Mouse (Mus musculus) kidney, postnatal 0 days (tissue): ENCODE results near the gene Gtf2e1. TPM values are rescaled to one million over a fixed set of nuclear protein-coding genes. Genes with fewer than 3 reads are reported as not detected.

ENCODE experiments used
- ATAC-seq: fragments of 200-750 bp; cut with Nextera tagmentation; replicated peaks from 2 replicates; pipeline ENCODE4 v1.8.0; 2017; ENCODE audit warnings: low read depth, moderate number of reproducible peaks, moderate TSS enrichment, moderate library complexity; ENCODE audit not compliant: low FRiP score
- DNase-seq: peaks from one replicate; pipeline ENCODE4 v3.0.0-alpha.2; 2016; ENCODE audit warnings: low spot score
- H3K27ac ChIP-seq: fragments of 300-500 bp; sonication (generic); 2 replicates; pipeline ENCODE4 v1.5.1; 2014; ENCODE audit warnings: mild to moderate bottlenecking
- H3K27me3 ChIP-seq: fragments of 300-500 bp; sonication (generic); 2 replicates; pipeline ENCODE4 v1.6.1; 2014; ENCODE audit warnings: low read length, mixed read lengths; ENCODE audit not compliant: insufficient read depth
- H3K36me3 ChIP-seq: fragments of 300-500 bp; sonication (generic); 2 replicates; pipeline ENCODE4 v1.6.1; 2014; ENCODE audit warnings: low read length, mixed read lengths; ENCODE audit not compliant: insufficient read depth
- H3K4me1 ChIP-seq: fragments of 300-500 bp; sonication (generic); replicated peaks from 2 replicates; pipeline ENCODE4 v1.6.1; 2014; ENCODE audit warnings: antibody characterized with exemption, low read length, mixed read lengths; ENCODE audit not compliant: insufficient read depth
- H3K4me2 ChIP-seq: fragments of 300-500 bp; sonication (generic); 2 replicates; pipeline ENCODE4 v1.6.1; 2014; ENCODE audit warnings: mild to moderate bottlenecking, low read length, moderate library complexity, mixed read lengths
- H3K4me3 ChIP-seq: fragments of 300-500 bp; sonication (generic); replicated peaks from 2 replicates; pipeline ENCODE4 v1.5.1; 2014; ENCODE audit warnings: low read depth, low read length
- H3K9ac ChIP-seq: fragments of 300-500 bp; sonication (generic); 2 replicates; pipeline ENCODE4 v1.6.1; 2014; ENCODE audit warnings: low read depth, low read length
- H3K9me3 ChIP-seq: fragments of 300-500 bp; sonication (generic); replicated peaks from 2 replicates; pipeline ENCODE4 v1.6.1; 2016; ENCODE audit warnings: low read length, inconsistent platforms, mixed read lengths
- CTCF ChIP-seq: IDR thresholded peaks from 2 replicates; pipeline ENCODE4 v1.5.1; 2016; ENCODE audit warnings: antibody characterized with exemption, low read depth, mild to moderate bottlenecking, moderate library complexity
- WGBS: fragments of 180-500 bp; shearing (Covaris S2); extraction: QIAGEN DNeasy Blood & Tissue Kit; methylation state at CpG from one replicate; pipeline ENCODE4 v1.1.7; 2014; 5-methylcytosine and 5-hydroxymethylcytosine counted together
- polyA plus RNA-seq: library from polyadenylated mRNA; unstranded; fragments of >200 nt; fragmentation: Nextera tagmentation; extraction: Ambion mirVana; gene quantifications from 2 replicates; pipeline ENCODE4 v1.2.1, GENCODE M21; 2015

Gtf2e1 gene
- polyA plus RNA-seq, 1 experiment from 2014 or later = 17.9 TPM

DNA sequence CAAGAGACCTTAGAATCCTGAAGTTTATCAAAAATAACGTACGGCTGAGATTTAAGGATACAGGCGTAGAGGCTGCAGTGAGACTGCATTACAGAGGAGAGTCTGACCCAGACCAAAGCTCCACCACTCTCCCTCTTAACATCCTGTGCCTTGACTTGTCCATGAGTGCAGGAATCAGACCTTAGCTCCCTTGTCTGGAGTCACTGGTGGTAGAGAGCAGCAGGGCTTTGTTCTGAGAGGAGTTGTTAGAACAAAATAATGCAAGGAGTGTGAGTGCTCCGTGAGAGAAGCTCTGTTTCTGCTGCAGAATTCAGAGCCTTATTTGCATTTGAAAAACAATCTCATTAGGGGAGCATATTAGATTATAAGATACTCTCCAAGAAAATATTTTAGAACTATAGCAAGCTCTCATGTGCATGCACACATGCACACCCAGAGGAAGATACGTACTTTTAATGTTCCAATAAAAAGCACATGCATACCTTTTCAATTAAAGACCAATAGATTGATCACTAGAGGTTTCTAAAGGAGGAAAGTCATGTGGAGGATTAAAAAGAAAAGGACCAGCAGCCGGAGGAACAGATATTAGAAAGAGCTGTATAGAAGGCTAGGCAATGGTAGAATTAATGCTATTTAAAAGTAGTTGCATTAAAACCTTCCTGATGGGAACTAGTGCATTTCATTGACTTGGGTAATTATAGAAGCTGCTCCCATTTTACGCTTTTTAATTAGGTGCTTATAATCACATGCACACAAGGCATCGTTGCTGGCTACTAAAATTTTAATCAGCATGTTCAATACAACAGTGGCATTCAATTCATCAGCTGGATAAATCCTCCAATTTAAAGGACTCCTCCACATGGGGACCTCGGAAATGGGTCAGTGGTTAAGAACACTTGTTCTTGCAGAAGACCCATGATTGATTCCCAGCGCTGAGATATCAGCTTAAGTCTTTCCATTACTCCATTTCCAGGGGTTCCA lies 61.0 kb downstream of the Gtf2e1 start:
- DNase-seq (no peak), ATAC-seq (no peak)
- no peak for TF ChIP-seq CTCF

DNA sequence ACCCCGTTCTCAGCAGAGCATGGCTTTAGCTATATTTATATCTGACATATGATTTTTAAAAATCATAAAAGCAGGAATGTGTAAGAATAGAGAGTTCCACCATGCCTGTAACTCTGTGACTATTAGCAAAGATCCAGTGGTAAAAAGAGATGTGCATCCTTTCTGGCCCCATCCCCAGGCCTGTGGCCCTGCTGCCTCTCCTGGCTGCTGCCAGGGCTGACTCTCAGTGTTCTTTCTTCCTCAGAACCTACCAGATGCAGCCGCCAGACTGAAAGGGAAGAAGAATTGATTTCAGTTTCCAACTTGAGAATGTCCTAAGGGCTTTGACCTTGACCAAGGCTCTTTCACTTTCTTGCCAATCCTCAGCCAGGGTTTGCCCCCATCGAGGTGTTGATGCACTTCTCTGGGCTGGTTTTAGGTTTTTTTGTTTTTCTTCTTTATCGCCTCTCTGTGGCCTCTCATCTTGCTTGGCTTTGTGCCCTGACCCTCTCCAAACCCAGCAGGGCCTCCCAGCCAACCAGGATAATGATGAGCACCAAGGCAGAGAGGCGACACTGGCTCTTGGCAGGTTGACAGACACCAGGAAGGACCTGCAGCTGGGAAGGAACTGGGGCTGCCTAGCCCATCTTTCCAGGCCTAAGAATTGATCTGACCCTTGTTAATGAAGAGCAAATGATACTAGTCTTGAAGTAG lies 66.8 kb downstream of the Gtf2e1 start:
- no peak for TF ChIP-seq CTCF
- WGBS = 57% methylated on average over 5 of the region's 5 CpGs
- H3K4me2 ChIP-seq = no peak overlapping the region
- no peak overlapping the region for H3K4me3 ChIP-seq
- H3K36me3 ChIP-seq = no peaks in the 10 kb centered on the region
- H3K27ac ChIP-seq = no peak overlapping the region
- no peaks in the 10 kb centered on the region for H3K27me3 ChIP-seq
- no peak for DNase-seq
- H3K9me3 ChIP-seq = no peaks in the 10 kb centered on the region
- H3K4me1 ChIP-seq = no peaks in the 10 kb centered on the region
- ATAC-seq = no peak
- H3K9ac ChIP-seq = no peak overlapping the region

More for the DNA sequence above, 61.0 kb downstream of the Gtf2e1 start:
- Histone ChIP-seq H3K4me2 (no peak overlapping the region), H3K27me3 (no peaks in the 10 kb centered on the region), H3K27ac (no peak overlapping the region), H3K36me3 (no peaks in the 10 kb centered on the region), H3K9ac (no peak overlapping the region), H3K4me1 (no peaks in the 10 kb centered on the region), H3K9me3 (no peaks in the 10 kb centered on the region), H3K4me3 (no peak overlapping the region)
- 83% methylated on average over 10 of the region's 10 CpGs for WGBS

DNA sequence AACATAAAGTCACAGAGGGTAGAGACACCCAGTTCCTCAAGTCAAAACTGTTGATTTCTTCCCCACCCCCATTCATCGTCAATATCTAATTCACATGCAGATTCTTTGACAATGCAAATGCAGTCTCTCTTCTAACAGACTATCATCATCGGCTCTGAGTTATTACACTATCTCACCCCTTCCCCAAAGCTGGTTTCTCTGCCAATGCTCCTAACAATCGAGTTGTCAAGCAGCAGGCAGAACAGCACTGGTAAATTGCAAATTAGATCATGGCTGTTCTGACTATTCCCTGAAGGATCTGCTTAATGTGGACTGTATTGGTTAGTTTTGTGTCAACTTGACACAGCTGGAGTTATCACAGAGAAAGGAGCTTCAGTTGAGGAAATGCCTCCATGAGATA lies 70.0 kb downstream of the Gtf2e1 start:
- Histone ChIP-seq H3K27me3 (no peaks in the 10 kb centered on the region), H3K27ac (no peak overlapping the region), H3K4me1 (no peaks in the 10 kb centered on the region), H3K4me3 (no peak overlapping the region), H3K4me2 (no peak overlapping the region), H3K36me3 (no peaks in the 10 kb centered on the region), H3K9me3 (no peaks in the 10 kb centered on the region), H3K9ac (no peak overlapping the region)
- ATAC-seq (no peak), DNase-seq (no peak)
- 84% methylated on average over 3 of the region's 3 CpGs for WGBS
- TF ChIP-seq CTCF = no peak

DNA sequence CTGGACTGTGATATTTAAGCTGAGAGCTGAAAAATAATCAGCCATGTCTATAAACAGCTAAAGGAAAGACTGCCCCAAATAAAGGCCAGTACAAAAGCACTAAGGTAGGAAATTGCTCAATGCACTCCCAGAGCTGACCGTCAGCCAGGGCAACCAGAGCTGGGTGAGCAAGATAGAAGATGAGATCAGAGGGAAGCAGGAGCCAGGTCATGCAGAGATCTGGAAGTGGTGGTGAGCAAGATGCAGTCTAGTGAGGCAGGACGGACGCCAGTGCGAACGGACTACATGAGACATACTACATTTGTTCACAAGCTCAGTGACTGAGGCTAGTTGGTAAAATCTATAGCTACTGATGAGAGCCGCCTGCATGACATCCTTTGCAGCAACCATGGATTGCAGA lies 75.6 kb downstream of the Gtf2e1 start:
- no peaks in the 10 kb centered on the region for H3K27me3 ChIP-seq
- H3K4me2 ChIP-seq = no peak overlapping the region
- no peak overlapping the region for H3K9ac ChIP-seq
- no peak for DNase-seq
- H3K9me3 ChIP-seq = no peaks in the 10 kb centered on the region
- no peaks in the 10 kb centered on the region for H3K4me1 ChIP-seq
- no peak overlapping the region for H3K27ac ChIP-seq
- no peak for TF ChIP-seq CTCF
- 89% methylated on average over 6 of the region's 6 CpGs for WGBS
- no peak overlapping the region for H3K4me3 ChIP-seq
- H3K36me3 ChIP-seq = no peaks in the 10 kb centered on the region
- ATAC-seq = no peak

DNA sequence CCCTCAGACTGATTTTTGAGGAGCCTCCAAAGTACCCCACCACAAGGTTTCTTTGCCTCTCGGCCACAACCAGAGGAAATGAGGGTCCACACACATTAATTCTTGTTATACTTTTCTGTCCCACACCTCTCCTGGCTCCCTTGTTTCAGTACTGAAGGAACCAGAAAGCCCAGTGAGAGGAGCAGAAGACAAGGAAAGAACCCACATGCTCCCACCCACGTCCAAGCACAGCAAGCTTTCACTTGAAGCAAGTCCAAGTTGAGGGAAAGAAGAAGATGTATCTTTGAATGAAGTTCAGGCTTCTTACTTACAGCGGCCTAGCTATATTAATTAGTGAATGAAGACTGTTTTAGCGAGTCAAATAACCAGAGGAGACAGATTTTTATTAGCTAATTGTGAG lies 76.7 kb downstream of the Gtf2e1 start:
- 74% methylated on average over 4 of the region's 4 CpGs for WGBS
- TF ChIP-seq CTCF = no peak
- no peak for DNase-seq
- Histone ChIP-seq H3K9me3 (no peaks in the 10 kb centered on the region), H3K27me3 (no peaks in the 10 kb centered on the region), H3K9ac (no peak overlapping the region), H3K36me3 (no peaks in the 10 kb centered on the region), H3K4me2 (no peak overlapping the region), H3K27ac (no peak overlapping the region), H3K4me1 (no peaks in the 10 kb centered on the region), H3K4me3 (no peak overlapping the region)
- no peak for ATAC-seq

DNA sequence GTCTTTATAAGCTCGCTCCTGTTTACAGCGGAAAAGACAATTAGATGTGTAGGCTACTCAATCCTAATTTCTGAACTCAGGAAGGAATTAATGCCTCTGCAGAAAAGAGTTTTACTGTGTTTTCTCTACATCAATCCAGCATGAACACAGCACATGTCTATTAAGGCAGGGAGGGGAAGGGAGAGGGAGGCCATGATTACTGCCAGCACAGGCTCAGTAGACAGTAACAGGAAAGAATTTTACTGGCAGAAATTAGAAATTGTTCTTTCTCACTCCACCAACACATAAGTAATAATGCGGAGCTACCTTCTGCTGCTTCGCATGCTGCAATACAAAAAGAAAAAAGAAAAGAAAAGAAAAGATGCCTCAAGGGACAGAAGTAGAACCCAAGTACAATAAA lies 78.0 kb downstream of the Gtf2e1 start:
- H3K4me1 ChIP-seq = no peaks in the 10 kb centered on the region
- no peak overlapping the region for H3K4me2 ChIP-seq
- no peak overlapping the region for H3K27ac ChIP-seq
- DNase-seq (no peak), ATAC-seq (no peak)
- no peak overlapping the region for H3K4me3 ChIP-seq
- H3K9me3 ChIP-seq = no peaks in the 10 kb centered on the region
- TF ChIP-seq CTCF = no peak
- H3K36me3 ChIP-seq = no peaks in the 10 kb centered on the region
- WGBS = 96% methylated on average over 4 of the region's 4 CpGs
- H3K9ac ChIP-seq = no peak overlapping the region
- no peaks in the 10 kb centered on the region for H3K27me3 ChIP-seq

Other genes starting within 250 kb of the Gtf2e1 start
- gene Stxbp5l, start 154.8 kb downstream of the Gtf2e1 start, polyA plus RNA-seq = 1.3 and 2.0 TPM in 2 replicates
- gene Rabl3, start 96 bp upstream of the Gtf2e1 start, polyA plus RNA-seq = 20.7 and 21.4 TPM in 2 replicates
- 43.6 and 51.7 TPM in 2 replicates for gene Hgd, start 40.4 kb upstream of the Gtf2e1 start, polyA plus RNA-seq
- gene Ndufb4, start 114.7 kb upstream of the Gtf2e1 start, polyA plus RNA-seq = 142 and 159 TPM in 2 replicates
- gene Fstl1, start 237.1 kb upstream of the Gtf2e1 start, polyA plus RNA-seq = 641 and 681 TPM in 2 replicates